Mouse (Mus musculus): ENCODE measurements around the gene Cerk. TPM values are rescaled to one million over a fixed set of nuclear protein-coding genes. Genes with fewer than 3 reads are reported as not detected.

Gene Cerk
- polyA plus RNA-seq, 1 experiment from 2014 or later, result 27.0 TPM

- H3K36me3 ChIP-seq (ENCODE audit: control insufficient read depth, insufficient read depth, low read length), result no peaks in the 10 kb centered on the region
- ATAC-seq (ENCODE audit: low read depth), result no peak
- H3K9ac ChIP-seq (replicated peaks; ENCODE audit: low read depth, low read length), result no peak overlapping the region
- WGBS, result 80% methylated on average over 8 of the region's 8 CpGs
- H3K4me1 ChIP-seq (ENCODE audit: control insufficient read depth, insufficient read depth, low read length), result peaks cover 20% of the 10 kb centered on the region
- no peak overlapping the region for H3K4me2 ChIP-seq (ENCODE audit: low read depth, low read length)
- no peak overlapping the region; the same call in 1 of the 2 replicates for H3K27ac ChIP-seq (ENCODE audit: low read depth, low read length)
- no peak overlapping the region for H3K4me3 ChIP-seq (ENCODE audit: low read depth, low read length)
- H3K9me3 ChIP-seq (ENCODE audit: control insufficient read depth, low read length), result no peaks in the 10 kb centered on the region
- no peaks in the 10 kb centered on the region for H3K27me3 ChIP-seq (ENCODE audit: control insufficient read depth, insufficient read depth, low read length)
Observed at GRCm38 (mm10) chr15:86109650-86110211, 76.2 kb downstream of the Cerk start.

GRCm38 (mm10) chr15:86109245-86109644, 76.7 kb downstream of the Cerk start:
- ATAC-seq (ENCODE audit: low read depth), result no peak
- peak overlapping the region; percentile 60; the same call in 1 of the 2 replicates for H3K27ac ChIP-seq (ENCODE audit: low read depth, low read length)
- peaks cover 5% of the 10 kb centered on the region; the same call in 1 of the 2 replicates for H3K36me3 ChIP-seq (ENCODE audit: control insufficient read depth, insufficient read depth, low read length)
- H3K4me3 ChIP-seq (ENCODE audit: low read depth, low read length), result no peak overlapping the region
- H3K4me1 ChIP-seq (ENCODE audit: control insufficient read depth, insufficient read depth, low read length), result peaks cover 20% of the 10 kb centered on the region
- 78% methylated on average over 7 of the region's 7 CpGs for WGBS
- H3K27me3 ChIP-seq (ENCODE audit: control insufficient read depth, insufficient read depth, low read length), result no peaks in the 10 kb centered on the region
- no peaks in the 10 kb centered on the region for H3K9me3 ChIP-seq (ENCODE audit: control insufficient read depth, low read length)
- H3K9ac ChIP-seq (replicated peaks; ENCODE audit: low read depth, low read length), result no peak overlapping the region
- H3K4me2 ChIP-seq (ENCODE audit: low read depth, low read length), result no peak overlapping the region

- H3K27ac ChIP-seq (ENCODE audit: low read depth, low read length), result no peak overlapping the region
- H3K4me3 ChIP-seq (ENCODE audit: low read depth, low read length), result no peak overlapping the region
- peaks cover 14% of the 10 kb centered on the region for H3K4me1 ChIP-seq (ENCODE audit: control insufficient read depth, insufficient read depth, low read length)
- WGBS, result 75% methylated on average over 11 of the region's 11 CpGs
- H3K9me3 ChIP-seq (ENCODE audit: control insufficient read depth, low read length), result no peaks in the 10 kb centered on the region
- H3K36me3 ChIP-seq (ENCODE audit: control insufficient read depth, insufficient read depth, low read length), result peaks cover 12% of the 10 kb centered on the region; the same call in 1 of the 2 replicates
- no peak for ATAC-seq (ENCODE audit: low read depth)
- H3K27me3 ChIP-seq (ENCODE audit: control insufficient read depth, insufficient read depth, low read length), result no peaks in the 10 kb centered on the region
- H3K4me2 ChIP-seq (ENCODE audit: low read depth, low read length), result no peak overlapping the region
- H3K9ac ChIP-seq (replicated peaks; ENCODE audit: low read depth, low read length), result no peak overlapping the region
Observed at GRCm38 (mm10) chr15:86107831-86108471, 78.0 kb downstream of the Cerk start.

- no peak overlapping the region for H3K4me3 ChIP-seq (ENCODE audit: low read depth, low read length)
- H3K9ac ChIP-seq (replicated peaks; ENCODE audit: low read depth, low read length), result no peak overlapping the region
- no peak overlapping the region for H3K4me2 ChIP-seq (ENCODE audit: low read depth, low read length)
- no peaks in the 10 kb centered on the region for H3K27me3 ChIP-seq (ENCODE audit: control insufficient read depth, insufficient read depth, low read length)
- no peaks in the 10 kb centered on the region for H3K9me3 ChIP-seq (ENCODE audit: control insufficient read depth, low read length)
- WGBS, result 53% methylated on average over 6 of the region's 6 CpGs
- no peak overlapping the region for H3K27ac ChIP-seq (ENCODE audit: low read depth, low read length)
- H3K36me3 ChIP-seq (ENCODE audit: control insufficient read depth, insufficient read depth, low read length), result peaks cover 12% of the 10 kb centered on the region; the same call in 1 of the 2 replicates
- peaks cover 6% of the 10 kb centered on the region; the same call in 1 of the 2 replicates for H3K4me1 ChIP-seq (ENCODE audit: control insufficient read depth, insufficient read depth, low read length)
- ATAC-seq (ENCODE audit: low read depth), result no peak
Observed at GRCm38 (mm10) chr15:86105751-86106150, 80.2 kb downstream of the Cerk start.

DNA sequence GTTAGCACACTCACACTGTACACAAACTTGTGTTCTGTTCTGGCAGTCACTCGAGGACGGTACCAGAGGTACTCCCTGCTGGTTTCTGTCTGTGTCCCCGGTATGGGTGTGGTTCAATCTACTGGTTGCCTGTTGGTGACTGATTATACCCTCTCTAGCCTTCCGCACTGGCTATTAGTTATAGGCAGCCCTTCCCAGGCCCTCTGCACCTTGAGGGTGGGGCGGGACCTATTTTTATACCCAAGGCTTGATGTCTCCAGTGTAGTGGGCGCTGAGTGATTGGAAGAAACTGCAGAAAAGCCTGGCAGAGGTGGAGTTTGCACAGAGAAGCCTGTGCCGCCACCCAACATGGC, 80.6 kb downstream of the Cerk start:
- no peak for ATAC-seq (ENCODE audit: low read depth)
- H3K36me3 ChIP-seq (ENCODE audit: control insufficient read depth, insufficient read depth, low read length), result peaks cover 12% of the 10 kb centered on the region; the same call in 1 of the 2 replicates
- H3K4me1 ChIP-seq (ENCODE audit: control insufficient read depth, insufficient read depth, low read length), result peaks cover 6% of the 10 kb centered on the region; the same call in 1 of the 2 replicates
- no peaks in the 10 kb centered on the region for H3K9me3 ChIP-seq (ENCODE audit: control insufficient read depth, low read length)
- no peak overlapping the region for H3K4me3 ChIP-seq (ENCODE audit: low read depth, low read length)
- H3K27ac ChIP-seq (ENCODE audit: low read depth, low read length), result no peak overlapping the region
- no peak overlapping the region for H3K9ac ChIP-seq (replicated peaks; ENCODE audit: low read depth, low read length)
- no peaks in the 10 kb centered on the region for H3K27me3 ChIP-seq (ENCODE audit: control insufficient read depth, insufficient read depth, low read length)
- no peak overlapping the region for H3K4me2 ChIP-seq (ENCODE audit: low read depth, low read length)
- 91% methylated on average over 7 of the region's 7 CpGs for WGBS

GRCm38 (mm10) chr15:86104401-86105344, 81.3 kb downstream of the Cerk start:
- Histone ChIP-seq H3K4me2 (ENCODE audit: low read depth, low read length) (no peak overlapping the region), H3K27me3 (ENCODE audit: control insufficient read depth, insufficient read depth, low read length) (no peaks in the 10 kb centered on the region), H3K9ac (replicated peaks; ENCODE audit: low read depth, low read length) (no peak overlapping the region), H3K9me3 (ENCODE audit: control insufficient read depth, low read length) (no peaks in the 10 kb centered on the region), H3K4me1 (ENCODE audit: control insufficient read depth, insufficient read depth, low read length) (peaks cover 3% of the 10 kb centered on the region; the same call in 1 of the 2 replicates), H3K4me3 (ENCODE audit: low read depth, low read length) (no peak overlapping the region), H3K36me3 (ENCODE audit: control insufficient read depth, insufficient read depth, low read length) (peaks cover 12% of the 10 kb centered on the region; the same call in 1 of the 2 replicates), H3K27ac (ENCODE audit: low read depth, low read length) (no peak overlapping the region)
- 93% methylated on average over 19 of the region's 19 CpGs for WGBS
- no peak for ATAC-seq (ENCODE audit: low read depth)

- Histone ChIP-seq H3K27ac (ENCODE audit: low read depth, low read length) (no peak overlapping the region), H3K4me2 (ENCODE audit: low read depth, low read length) (no peak overlapping the region), H3K9ac (replicated peaks; ENCODE audit: low read depth, low read length) (no peak overlapping the region), H3K4me3 (ENCODE audit: low read depth, low read length) (no peak overlapping the region), H3K9me3 (ENCODE audit: control insufficient read depth, low read length) (no peaks in the 10 kb centered on the region), H3K27me3 (ENCODE audit: control insufficient read depth, insufficient read depth, low read length) (no peaks in the 10 kb centered on the region), H3K36me3 (ENCODE audit: control insufficient read depth, insufficient read depth, low read length) (peaks cover 12% of the 10 kb centered on the region; the same call in 1 of the 2 replicates), H3K4me1 (ENCODE audit: control insufficient read depth, insufficient read depth, low read length) (no peaks in the 10 kb centered on the region)
- ATAC-seq (ENCODE audit: low read depth), result no peak
- WGBS, result 93% methylated on average over 15 of the region's 15 CpGs
Observed at GRCm38 (mm10) chr15:86102308-86102707, 83.6 kb downstream of the Cerk start.

- Histone ChIP-seq H3K9me3 (ENCODE audit: control insufficient read depth, low read length) (no peaks in the 10 kb centered on the region), H3K36me3 (ENCODE audit: control insufficient read depth, insufficient read depth, low read length) (peaks cover 12% of the 10 kb centered on the region; the same call in 1 of the 2 replicates), H3K27ac (ENCODE audit: low read depth, low read length) (no peak overlapping the region), H3K27me3 (ENCODE audit: control insufficient read depth, insufficient read depth, low read length) (no peaks in the 10 kb centered on the region), H3K4me1 (ENCODE audit: control insufficient read depth, insufficient read depth, low read length) (no peaks in the 10 kb centered on the region), H3K9ac (replicated peaks; ENCODE audit: low read depth, low read length) (no peak overlapping the region), H3K4me2 (ENCODE audit: low read depth, low read length) (no peak overlapping the region), H3K4me3 (ENCODE audit: low read depth, low read length) (no peak overlapping the region)
- 87% methylated on average over 9 of the region's 9 CpGs for WGBS
- no peak for ATAC-seq (ENCODE audit: low read depth)
Observed at GRCm38 (mm10) chr15:86101585-86101984, 84.4 kb downstream of the Cerk start.

Measured in neural tube, embryonic 14.5 days (tissue).